Mouse (Mus musculus): ENCODE measurements at regions not wholly inside any gene's neighbourhood (a gene's known extent, or its start where the extent isn't known, plus 50 kb on each side); places are given as distances from the start of the nearest gene placed in this dataset.

GRCm38 (mm10) chr16:92880356-92881043, 54.6 kb upstream of the Runx1 start:
- in situ Hi-C loops (cut with MboI; ENCODE audit: low sequenced_read_pairs in 2 of 2, unreplicated experiment in 2 of 2) = no loop called here
- H3K9ac ChIP-seq (ENCODE audit: insufficient read depth, low read depth, low read length, poor library complexity, severe bottlenecking) = no peak overlapping the region
- no peaks in the 10 kb centered on the region for H3K4me1 ChIP-seq (ENCODE audit: control insufficient read depth in 2 of 2, insufficient read depth in 2 of 2, low read length in 2 of 2, poor library complexity in 1 of 2)
- no peak overlapping the region for H3K4me3 ChIP-seq (ENCODE audit: insufficient read depth in 1 of 2, low read depth in 1 of 2, low read length in 2 of 2, poor library complexity in 1 of 2, severe bottlenecking in 1 of 2)
- no peak for TF ChIP-seq HCFC1 (IDR thresholded peaks at IDR 0.05; ENCODE audit: borderline replicate concordance, insufficient read depth, low read length)
- TF ChIP-seq ZC3H11A (IDR thresholded peaks at IDR 0.05; ENCODE audit: borderline replicate concordance, low read depth, low read length) = no peak
- TF ChIP-seq ZNF384 (IDR thresholded peaks at IDR 0.05; ENCODE audit: low read depth, low read length) = no peak
- no peak for TF ChIP-seq MAFK (IDR thresholded peaks at IDR 0.05; ENCODE audit: insufficient read depth, low read depth, low read length)
- no peak for TF ChIP-seq CHD2 (IDR thresholded peaks at IDR 0.05; ENCODE audit: low read depth, low read length)
- H3K27ac ChIP-seq (ENCODE audit: insufficient read depth, low read depth, low read length, poor library complexity, severe bottlenecking) = no peak overlapping the region
- H3K36me3 ChIP-seq (ENCODE audit: control insufficient read depth, insufficient read depth, low read length, poor library complexity, severe bottlenecking) = no peaks in the 10 kb centered on the region
- no peak for DNase-seq (ENCODE audit: low read depth, low spot score)
- H3K9me3 ChIP-seq (ENCODE audit: control insufficient read depth, insufficient read depth, low read depth, low read length) = no peaks in the 10 kb centered on the region

- in situ Hi-C loops (cut with MboI; ENCODE audit: low sequenced_read_pairs in 2 of 2, unreplicated experiment in 2 of 2) = no loop called here
Measured at GRCm38 (mm10) chr16:92878081-92878480, 52.1 kb upstream of the Runx1 start.

More at GRCm38 (mm10) chr16:92878081-92878480, 52.1 kb upstream of the Runx1 start:
- no peaks in the 10 kb centered on the region for H3K9me3 ChIP-seq (ENCODE audit: control insufficient read depth, insufficient read depth, low read depth, low read length)
- no peak for DNase-seq (ENCODE audit: low read depth, low spot score)
- H3K36me3 ChIP-seq (ENCODE audit: control insufficient read depth, insufficient read depth, low read length, poor library complexity, severe bottlenecking) = no peaks in the 10 kb centered on the region
- no peak overlapping the region for H3K9ac ChIP-seq (ENCODE audit: insufficient read depth, low read depth, low read length, poor library complexity, severe bottlenecking)
- TF ChIP-seq ZNF384 (IDR thresholded peaks at IDR 0.05; ENCODE audit: low read depth, low read length) (no peak), CHD2 (IDR thresholded peaks at IDR 0.05; ENCODE audit: low read depth, low read length) (no peak), MAFK (IDR thresholded peaks at IDR 0.05; ENCODE audit: insufficient read depth, low read depth, low read length) (no peak), HCFC1 (IDR thresholded peaks at IDR 0.05; ENCODE audit: borderline replicate concordance, insufficient read depth, low read length) (no peak), ZC3H11A (IDR thresholded peaks at IDR 0.05; ENCODE audit: borderline replicate concordance, low read depth, low read length) (no peak)
- no peaks in the 10 kb centered on the region for H3K4me1 ChIP-seq (ENCODE audit: control insufficient read depth in 2 of 2, insufficient read depth in 2 of 2, low read length in 2 of 2, poor library complexity in 1 of 2)
- no peak overlapping the region for H3K27ac ChIP-seq (ENCODE audit: insufficient read depth, low read depth, low read length, poor library complexity, severe bottlenecking)
- no peak overlapping the region for H3K4me3 ChIP-seq (ENCODE audit: insufficient read depth in 1 of 2, low read depth in 1 of 2, low read length in 2 of 2, poor library complexity in 1 of 2, severe bottlenecking in 1 of 2)
